Mouse (Mus musculus): ENCODE measurements at regions not wholly inside any gene's neighbourhood (a gene's known extent, or its start where the extent isn't known, plus 50 kb on each side); places are given as distances from the start of the nearest gene placed in this dataset.

- TF ChIP-seq POLR2A (IDR thresholded peaks at IDR 0.05; ENCODE audit: insufficient read depth, low read length), result no peak
- no peak for TF ChIP-seq CTCF (IDR thresholded peaks at IDR 0.05; ENCODE audit: low read depth, low read length)
- TF ChIP-seq EP300 (IDR thresholded peaks at IDR 0.05; ENCODE audit: insufficient read depth, low read depth, low read length), result no peak
Measured at GRCm38 (mm10) chr15:56420681-56421080, 1056.7 kb downstream of the Slc22a22 start.
